Mouse (Mus musculus) forebrain, embryonic 11.5 days (tissue): ENCODE data around the gene Psmc3. TPM values are rescaled to one million over a fixed set of nuclear protein-coding genes. Genes with fewer than 3 reads are reported as not detected.
"Not testable (repeated sequence)": the region's sequence is repeated elsewhere in the genome, so short reads cannot be mapped to it uniquely, and the experiment has no call there.

Experiments
- ATAC-seq: fragments of 200-750 bp; cut with Nextera tagmentation; replicated peaks from 2 replicates; pipeline ENCODE4 v1.8.0; 2017; ENCODE audit warnings: moderate TSS enrichment; ENCODE audit not compliant: low FRiP score
- DNase-seq: peaks from one replicate; pipeline ENCODE4 v3.0.0-alpha.2; 2017; ENCODE audit warnings: low spot score
- H3K27ac ChIP-seq: fragments of 300-500 bp; sonication (generic); 2 replicates; pipeline ENCODE4 v1.5.1; 2014; ENCODE audit warnings: low read depth, low read length
- H3K27me3 ChIP-seq: fragments of 300-500 bp; sonication (generic); 2 replicates; pipeline ENCODE4 v1.6.1; 2014; ENCODE audit warnings: mild to moderate bottlenecking, low read length, mixed read lengths; ENCODE audit not compliant: control insufficient read depth, insufficient read depth
- H3K36me3 ChIP-seq: fragments of 300-500 bp; sonication (generic); 2 replicates; pipeline ENCODE4 v1.6.1; 2014; ENCODE audit warnings: mild to moderate bottlenecking, low read length, moderate library complexity, mixed read lengths; ENCODE audit not compliant: control insufficient read depth, insufficient read depth
- H3K4me1 ChIP-seq: fragments of 300-500 bp; sonication (generic); replicated peaks from 2 replicates; pipeline ENCODE4 v1.6.1; 2014; ENCODE audit warnings: low read length, mixed read lengths; ENCODE audit not compliant: control insufficient read depth, insufficient read depth
- H3K4me2 ChIP-seq: fragments of 300-500 bp; sonication (generic); 2 replicates; pipeline ENCODE4 v1.6.1; 2014; ENCODE audit warnings: low read depth, mild to moderate bottlenecking, low read length, moderate library complexity, mixed read lengths; ENCODE audit not compliant: severe bottlenecking
- H3K4me3 ChIP-seq: fragments of 300-500 bp; sonication (generic); 2 replicates; pipeline ENCODE4 v1.5.1; 2014; ENCODE audit warnings: low read depth, low read length
- H3K9ac ChIP-seq: fragments of 300-500 bp; sonication (generic); 2 replicates; pipeline ENCODE4 v1.6.1; 2014; ENCODE audit warnings: low read length
- H3K9me3 ChIP-seq: fragments of 300-500 bp; sonication (generic); 2 replicates; pipeline ENCODE4 v1.6.1; 2016; ENCODE audit warnings: low read length, mixed read lengths; ENCODE audit not compliant: control insufficient read depth
- WGBS: fragments of 180-500 bp; shearing (Covaris S2); extraction: QIAGEN DNeasy Blood & Tissue Kit; methylation state at CpG from one replicate; pipeline ENCODE4 v1.1.7; 2014; 5-methylcytosine and 5-hydroxymethylcytosine counted together
- polyA plus RNA-seq: library from polyadenylated mRNA; unstranded; fragments of >200 nt; fragmentation: Nextera tagmentation; extraction: Ambion mirVana; gene quantifications from 2 replicates; pipeline ENCODE4 v1.2.1, GENCODE M21; 2014

The Psmc3 gene
- polyA plus RNA-seq, 1 experiment from 2014 or later: 354 TPM

GRCm38 (mm10) chr2:91044727-91045126 lies 9.1 kb upstream of the Psmc3 start:
- Histone ChIP-seq H3K27me3 (no peaks in the 10 kb centered on the region), H3K4me2 (no peak overlapping the region), H3K4me1 (peaks cover 2% of the 10 kb centered on the region; the same call in 1 of the 2 replicates), H3K9me3 (no peaks in the 10 kb centered on the region), H3K4me3 (no peak overlapping the region), H3K27ac (no peak overlapping the region), H3K9ac (no peak overlapping the region), H3K36me3 (no peaks in the 10 kb centered on the region)
- DNase-seq (no peak), ATAC-seq (no peak)
- 83% methylated on average over 13 of the region's 13 CpGs for WGBS

- not testable (repeated sequence) for H3K36me3 ChIP-seq, DNase-seq, H3K4me2 ChIP-seq, H3K9ac ChIP-seq, ATAC-seq, H3K27ac ChIP-seq, H3K9me3 ChIP-seq, H3K27me3 ChIP-seq, H3K4me1 ChIP-seq, H3K4me3 ChIP-seq
- WGBS: 100% methylated on average over 1 of the region's 1 CpGs
Measured at GRCm38 (mm10) chr2:91045805-91046204, 8.0 kb upstream of the Psmc3 start.

- no peak for DNase-seq
- H3K36me3 ChIP-seq: no peaks in the 10 kb centered on the region
- WGBS: 78% methylated on average over 9 of the region's 9 CpGs
- H3K27me3 ChIP-seq: no peaks in the 10 kb centered on the region
- no peaks in the 10 kb centered on the region for H3K9me3 ChIP-seq
- H3K4me2 ChIP-seq: no peak overlapping the region
- H3K9ac ChIP-seq: no peak overlapping the region
- no peak overlapping the region for H3K4me3 ChIP-seq
- H3K4me1 ChIP-seq: no peaks in the 10 kb centered on the region; the same call in 1 of the 2 replicates
- ATAC-seq: no peak
- no peak overlapping the region for H3K27ac ChIP-seq
Measured at GRCm38 (mm10) chr2:91047359-91047758, 6.5 kb upstream of the Psmc3 start.

- 86% methylated on average over 3 of the region's 3 CpGs for WGBS
- Histone ChIP-seq H3K9ac (no peak overlapping the region), H3K27me3 (no peaks in the 10 kb centered on the region), H3K4me2 (no peak overlapping the region), H3K4me3 (no peak overlapping the region), H3K36me3 (peaks cover 7% of the 10 kb centered on the region), H3K4me1 (peaks cover 5% of the 10 kb centered on the region; the same call in 1 of the 2 replicates), H3K27ac (no peak overlapping the region), H3K9me3 (no peaks in the 10 kb centered on the region)
- ATAC-seq (no peak), DNase-seq (no peak)
Measured at GRCm38 (mm10) chr2:91051917-91052316, 1.9 kb upstream of the Psmc3 start.

- Histone ChIP-seq H3K27me3 (no peaks in the 10 kb centered on the region), H3K9me3 (no peaks in the 10 kb centered on the region), H3K4me1 (peaks cover 5% of the 10 kb centered on the region; the same call in 1 of the 2 replicates), H3K36me3 (peaks cover 7% of the 10 kb centered on the region), H3K4me3 (no peak overlapping the region; the same call in 1 of the 2 replicates), H3K27ac (no peak overlapping the region), H3K9ac (no peak overlapping the region), H3K4me2 (peak overlapping the region; percentile 42; the same call in 1 of the 2 replicates)
- DNase-seq: no peak
- 65% methylated on average over 2 of the region's 2 CpGs for WGBS
- ATAC-seq: no peak
Measured at GRCm38 (mm10) chr2:91052752-91053151, 1.1 kb upstream of the Psmc3 start.

GRCm38 (mm10) chr2:91053181-91053933 lies 452 bp upstream of the Psmc3 start:
- H3K4me3 ChIP-seq: peak overlapping the region; percentile 91
- WGBS: 0% methylated on average over 6 of the region's 6 CpGs
- peak overlapping the region; percentile 42 for H3K4me2 ChIP-seq
- H3K27me3 ChIP-seq: no peaks in the 10 kb centered on the region
- H3K27ac ChIP-seq: no peak overlapping the region
- DNase-seq: no peak
- peaks cover 5% of the 10 kb centered on the region; the same call in 1 of the 2 replicates for H3K4me1 ChIP-seq
- H3K9me3 ChIP-seq: no peaks in the 10 kb centered on the region
- peaks cover 8% of the 10 kb centered on the region for H3K36me3 ChIP-seq
- ATAC-seq: peak; percentile 70
- peak overlapping the region; percentile 88 for H3K9ac ChIP-seq

- peaks cover 22% of the 10 kb centered on the region for H3K36me3 ChIP-seq
Measured at GRCm38 (mm10) chr2:91058435-91058834, 4.6 kb downstream of the Psmc3 start.

GRCm38 (mm10) chr2:91059376-91059775 lies 5.6 kb downstream of the Psmc3 start:
- Histone ChIP-seq H3K27ac (no peak overlapping the region), H3K9me3 (no peaks in the 10 kb centered on the region), H3K36me3 (peaks cover 27% of the 10 kb centered on the region), H3K9ac (no peak overlapping the region), H3K4me3 (no peak overlapping the region), H3K4me2 (no peak overlapping the region), H3K4me1 (peaks cover 5% of the 10 kb centered on the region; the same call in 1 of the 2 replicates), H3K27me3 (no peaks in the 10 kb centered on the region)
- DNase-seq (no peak), ATAC-seq (no peak)
- WGBS: 89% methylated on average over 2 of the region's 2 CpGs

More at GRCm38 (mm10) chr2:91058435-91058834, 4.6 kb downstream of the Psmc3 start:
- H3K9ac ChIP-seq: no peak overlapping the region
- no peak overlapping the region for H3K4me2 ChIP-seq
- peaks cover 5% of the 10 kb centered on the region; the same call in 1 of the 2 replicates for H3K4me1 ChIP-seq
- ATAC-seq (no peak), DNase-seq (no peak)
- no peak overlapping the region for H3K27ac ChIP-seq
- no peaks in the 10 kb centered on the region for H3K27me3 ChIP-seq
- 84% methylated on average over 5 of the region's 5 CpGs for WGBS
- H3K9me3 ChIP-seq: no peaks in the 10 kb centered on the region
- H3K4me3 ChIP-seq: no peak overlapping the region
